Mouse (Mus musculus) telencephalon, adult 2 months (tissue): ENCODE data around the gene Robo1.

Experiments
- DNase-seq: peaks from one replicate; pipeline ENCODE4 v3.0.0-alpha.2; 2011; ENCODE audit warnings: low read depth, low spot score

Gene Robo1

GRCm38 (mm10) chr16:72995955-72996535 lies 687.9 kb downstream of the Robo1 start:
- no peak for DNase-seq

- DNase-seq, result no peak
These were observed 690.6 kb downstream of the Robo1 start for GRCm38 (mm10) chr16:72998677-72999076.

- no peak for DNase-seq
These were observed 694.6 kb downstream of the Robo1 start for GRCm38 (mm10) chr16:73002685-73003084.

- DNase-seq, result no peak
These were observed 696.5 kb downstream of the Robo1 start for GRCm38 (mm10) chr16:73004601-73005000.

- no peak for DNase-seq
These were observed 697.7 kb downstream of the Robo1 start for GRCm38 (mm10) chr16:73005831-73006230.

GRCm38 (mm10) chr16:73007434-73007833 lies 699.3 kb downstream of the Robo1 start:
- DNase-seq, result no peak

GRCm38 (mm10) chr16:73011313-73011712 lies 703.2 kb downstream of the Robo1 start:
- no peak for DNase-seq

- no peak for DNase-seq
These were observed 704.8 kb downstream of the Robo1 start for GRCm38 (mm10) chr16:73012926-73013325.

- DNase-seq, result no peak
These were observed 706.4 kb downstream of the Robo1 start for GRCm38 (mm10) chr16:73014544-73014943.

GRCm38 (mm10) chr16:73015976-73016375 lies 707.9 kb downstream of the Robo1 start:
- DNase-seq, result peak; percentile 31

GRCm38 (mm10) chr16:73016801-73017200 lies 708.7 kb downstream of the Robo1 start:
- DNase-seq, result no peak

- DNase-seq, result no peak
These were observed 716.2 kb downstream of the Robo1 start for GRCm38 (mm10) chr16:73024326-73024725.

GRCm38 (mm10) chr16:73027692-73028091 lies 719.6 kb downstream of the Robo1 start:
- no peak for DNase-seq

- DNase-seq, result no peak
These were observed 722.9 kb downstream of the Robo1 start for GRCm38 (mm10) chr16:73030999-73031398.

- peak; percentile 15 for DNase-seq
These were observed 727.3 kb downstream of the Robo1 start for GRCm38 (mm10) chr16:73035210-73035985.

- no peak for DNase-seq
These were observed 730.4 kb downstream of the Robo1 start for GRCm38 (mm10) chr16:73038552-73038951.

- DNase-seq, result no peak
These were observed 754.4 kb downstream of the Robo1 start for GRCm38 (mm10) chr16:73062461-73062860.

- DNase-seq, result no peak
These were observed 759.7 kb downstream of the Robo1 start for GRCm38 (mm10) chr16:73067782-73068181.

- DNase-seq, result no peak
These were observed 763.9 kb downstream of the Robo1 start for GRCm38 (mm10) chr16:73072047-73072446.

- DNase-seq, result no peak
These were observed 764.8 kb downstream of the Robo1 start for GRCm38 (mm10) chr16:73072883-73073282.

GRCm38 (mm10) chr16:73082420-73082819 lies 774.3 kb downstream of the Robo1 start:
- no peak for DNase-seq

- no peak for DNase-seq
These were observed 775.0 kb downstream of the Robo1 start for GRCm38 (mm10) chr16:73083077-73083476.
